Mouse (Mus musculus): ENCODE measurements at regions not wholly inside any gene's neighbourhood (a gene's known extent, or its start where the extent isn't known, plus 50 kb on each side); places are given as distances from the start of the nearest gene placed in this dataset.

GRCm38 (mm10) chr16:51315608-51316007 is 715.4 kb upstream of the Cblb start:
- DNase-seq = no peak

DNA sequence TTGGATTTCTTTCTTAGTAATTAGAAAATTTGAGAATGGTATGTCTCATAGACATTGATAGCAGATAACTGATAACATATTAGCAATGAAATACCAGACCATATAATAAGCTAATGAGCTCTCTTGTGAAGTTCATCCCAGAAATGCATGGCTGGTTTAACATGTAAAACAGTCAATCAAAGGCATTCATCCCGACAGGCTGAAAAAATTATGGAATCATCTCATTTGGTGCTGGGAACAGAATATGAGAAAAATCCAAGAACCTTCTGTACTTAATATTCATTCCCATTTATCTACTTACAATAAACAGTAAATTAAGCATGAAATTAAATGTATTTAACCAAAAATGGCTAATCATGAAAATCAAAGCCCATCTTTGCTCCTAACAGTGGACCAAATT is 698.8 kb upstream of the Cblb start:
- DNase-seq = no peak

DNA sequence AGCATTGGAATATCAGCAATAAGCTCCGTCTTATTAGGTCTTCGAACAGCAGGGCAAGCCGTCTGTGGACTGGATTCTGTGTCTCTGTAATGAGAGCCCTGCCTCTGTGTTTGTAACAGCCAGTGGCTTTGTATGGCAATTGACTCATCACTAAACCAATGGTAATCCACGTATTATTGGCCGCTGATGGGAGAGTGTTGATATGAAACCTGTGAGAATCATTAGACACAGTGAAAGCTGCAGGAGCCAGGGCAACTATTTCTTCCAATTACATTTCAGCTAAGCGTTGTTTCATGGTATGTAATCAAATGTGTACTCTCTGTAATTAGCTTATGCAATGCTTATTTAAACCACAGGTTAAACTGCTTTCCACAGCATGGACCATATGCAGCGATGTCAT is 696.1 kb upstream of the Cblb start:
- no peak for DNase-seq

DNA sequence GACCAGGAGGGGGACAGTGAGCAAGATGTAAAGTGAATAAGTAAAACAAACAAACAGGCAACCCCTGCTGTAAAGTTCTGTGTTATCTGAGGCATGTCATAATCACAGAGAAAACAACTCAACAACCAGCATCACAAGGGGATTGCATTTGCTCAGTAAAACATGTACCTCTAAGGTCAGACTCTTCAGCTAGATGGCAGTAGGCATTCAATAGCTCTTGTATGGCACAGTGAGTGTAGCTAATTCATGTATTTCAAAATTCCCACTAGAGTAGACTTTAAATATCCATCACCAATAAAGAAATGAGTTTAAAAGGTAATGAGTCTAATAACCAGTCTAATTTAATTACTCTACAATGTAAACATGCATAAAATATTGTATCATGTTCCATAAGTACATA is 683.9 kb upstream of the Cblb start:
- DNase-seq = no peak

DNA sequence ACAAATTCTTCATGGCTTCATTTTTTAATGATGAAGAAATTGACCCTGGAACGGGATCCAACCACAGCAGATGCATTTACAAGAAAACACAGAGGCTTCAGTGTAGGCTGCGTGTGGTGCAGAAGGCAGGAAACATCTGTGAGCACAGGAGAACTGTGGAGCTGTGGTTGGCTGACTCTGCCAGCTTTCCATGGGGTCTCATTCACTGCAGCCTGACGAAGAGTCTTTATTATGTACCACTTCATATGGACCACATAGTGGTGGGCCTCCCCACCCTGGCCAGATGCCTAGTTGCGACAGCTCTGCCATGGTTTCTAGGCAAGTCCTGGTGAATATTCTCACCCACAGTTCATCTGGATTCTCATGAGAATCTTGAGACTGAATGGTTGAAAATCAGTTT is 678.9 kb upstream of the Cblb start:
- peak; percentile 3 for DNase-seq

DNA sequence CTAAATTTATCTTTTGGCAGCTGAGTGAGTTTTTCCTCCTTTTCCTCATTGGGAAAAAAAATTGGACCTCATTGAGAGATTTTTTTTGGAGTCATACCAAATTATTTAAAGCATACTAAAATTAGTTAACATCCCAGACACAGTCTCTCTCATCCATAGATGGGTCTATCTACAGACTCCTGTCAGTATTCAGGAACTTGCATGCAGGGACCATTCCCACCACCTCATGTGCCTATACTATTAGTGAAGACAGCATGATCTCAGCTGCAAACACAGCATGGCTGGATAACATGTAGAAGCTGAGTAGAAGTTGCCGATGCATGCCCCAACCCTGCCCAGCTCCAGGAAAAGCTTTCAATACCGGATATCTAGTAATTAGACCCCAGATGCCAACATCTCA is 677.2 kb upstream of the Cblb start:
- no peak for DNase-seq

DNA sequence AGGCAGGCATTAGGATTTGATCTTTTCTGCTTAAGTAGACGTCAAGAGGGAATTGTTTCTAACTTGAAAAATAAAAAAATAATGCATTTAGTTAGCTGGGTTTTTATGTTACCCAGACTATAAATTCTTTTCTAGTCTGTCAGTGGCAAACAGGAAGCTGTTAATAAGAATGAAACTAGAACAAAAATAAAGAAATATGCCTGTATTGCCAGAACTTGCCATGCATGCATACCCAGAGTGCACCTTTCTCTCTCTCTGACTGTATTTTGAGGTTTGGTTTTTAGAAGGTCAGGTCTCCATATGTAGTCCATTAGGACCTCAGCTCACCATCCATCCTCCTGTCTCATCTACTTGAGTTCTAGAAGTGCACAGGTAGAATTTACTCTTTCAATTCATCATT is 661.0 kb upstream of the Cblb start:
- DNase-seq = no peak

GRCm38 (mm10) chr16:51386456-51386855 is 644.6 kb upstream of the Cblb start:
- no peak for DNase-seq

DNA sequence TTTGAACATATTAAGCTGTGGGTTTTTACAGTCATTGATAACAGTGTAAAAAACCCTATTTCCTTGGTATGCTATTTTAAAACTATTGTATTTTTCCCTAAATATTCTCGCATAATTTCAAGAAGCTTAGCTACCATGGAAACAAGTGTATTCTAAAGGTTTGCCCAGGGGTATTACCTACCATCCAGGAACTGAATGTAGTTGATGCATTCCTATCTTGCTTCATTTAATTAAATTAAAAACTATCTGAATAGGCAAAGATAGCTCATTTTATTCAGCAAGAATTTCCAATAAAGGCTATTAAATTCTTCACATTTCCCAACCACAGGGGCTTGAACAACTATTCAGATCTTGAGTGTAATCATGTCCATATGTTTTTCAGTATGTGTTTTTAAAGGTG is 643.5 kb upstream of the Cblb start:
- no peak for DNase-seq

DNA sequence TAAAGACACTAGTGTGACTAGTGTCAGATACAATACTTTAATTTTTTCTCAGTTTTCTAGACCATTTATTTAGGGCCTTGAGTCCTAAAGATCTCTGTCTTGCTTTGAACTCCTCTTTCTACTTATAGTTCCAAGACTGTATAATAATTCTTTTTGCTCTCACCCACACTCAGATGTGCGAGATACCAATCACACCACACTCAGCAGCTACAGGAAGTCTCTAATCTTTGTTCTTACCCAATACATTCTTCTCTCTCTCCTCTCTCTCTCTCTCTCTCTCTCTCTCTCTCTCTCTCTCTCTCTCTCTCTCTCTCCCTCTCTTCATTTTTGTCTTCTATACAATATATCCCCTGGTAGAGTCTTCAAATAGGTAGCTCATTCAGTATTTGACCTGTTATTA is 637.2 kb upstream of the Cblb start:
- no peak for DNase-seq
